Mouse (Mus musculus) left cerebral cortex, adult 6 months (tissue): ENCODE results near the gene 4921530L21Rik. TPM values are rescaled to one million over a fixed set of nuclear protein-coding genes. Genes with fewer than 3 reads are reported as not detected.

Experiments used
- long read RNA-seq, 2 experiments: library from polyadenylated mRNA; unstranded; transcript quantifications; one replicate each; pipeline ENCODE4 v2.0.0; 2019 to 2020
- polyA plus RNA-seq: library from polyadenylated mRNA; unstranded; fragments of <200 nt; fragmentation: Nextera tagmentation; gene quantifications from 2 replicates; pipeline ENCODE4 v1.2.3, GENCODE M21; 2021

Gene 4921530L21Rik
- not detected in 2 replicates for polyA plus RNA-seq
- long read RNA-seq, experiment 1, result 0 reads
- long read RNA-seq, experiment 2, result 0 reads

DNA sequence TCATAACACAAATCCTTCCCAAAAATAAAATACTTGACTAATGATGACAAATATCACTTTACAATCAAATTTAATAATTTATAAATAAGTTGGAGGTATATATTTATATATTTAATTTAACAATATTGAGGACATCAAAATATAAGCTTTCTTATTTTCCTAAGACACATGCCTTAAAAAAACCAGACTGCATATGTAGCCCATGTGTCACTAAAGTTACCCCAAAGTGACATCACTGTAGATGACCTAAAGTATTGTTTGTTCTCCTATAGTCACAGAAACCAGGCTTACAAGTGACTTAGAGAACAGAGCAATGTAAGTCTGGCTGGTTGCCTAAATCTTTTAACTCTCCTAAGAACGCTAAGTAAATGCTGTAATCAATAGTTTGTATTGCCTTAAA, at the start of gene 4921530L21Rik:
4921530L21Rik (plus strand) TSS at position 301 of the 400 bp plus-strand sequence.

